Mouse (Mus musculus) right cerebral cortex, adult 2 months (tissue): ENCODE measurements around the gene Pth1r.
"Not testable (repeated sequence)": the region's sequence is repeated elsewhere in the genome, so short reads cannot be mapped to it uniquely, and the experiment has no call there.

Experiments used
- DNase-seq, 2 experiments: peaks; one replicate each; pipeline ENCODE4 v3.0.0; 2021 to 2022; ENCODE audit warnings: low spot score in 2 of 2

The Pth1r gene

GRCm38 (mm10) chr9:110683574-110684099 lies 63.3 kb downstream of the Pth1r start:
- no peak for DNase-seq

DNA sequence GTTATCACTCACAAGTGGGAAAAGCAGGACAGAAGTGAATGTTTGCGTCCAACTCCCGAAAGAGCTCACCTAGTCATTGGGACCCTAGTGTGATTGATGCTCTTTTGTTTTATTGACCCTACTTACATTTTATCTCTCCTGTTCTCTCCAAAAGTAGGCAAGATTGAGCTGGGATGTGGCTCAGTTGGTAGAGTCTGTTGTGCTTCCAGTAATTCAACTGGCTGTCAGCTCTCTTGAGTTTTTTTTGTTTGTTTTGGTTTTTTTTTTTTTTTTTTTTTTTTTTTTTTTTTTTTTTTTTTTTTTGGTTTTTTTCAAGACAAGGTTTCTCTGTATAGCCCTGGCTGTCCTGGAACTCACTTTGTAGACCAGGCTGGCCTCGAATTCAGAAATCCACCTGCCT lies 64.2 kb downstream of the Pth1r start:
- not testable (repeated sequence) for DNase-seq

DNA sequence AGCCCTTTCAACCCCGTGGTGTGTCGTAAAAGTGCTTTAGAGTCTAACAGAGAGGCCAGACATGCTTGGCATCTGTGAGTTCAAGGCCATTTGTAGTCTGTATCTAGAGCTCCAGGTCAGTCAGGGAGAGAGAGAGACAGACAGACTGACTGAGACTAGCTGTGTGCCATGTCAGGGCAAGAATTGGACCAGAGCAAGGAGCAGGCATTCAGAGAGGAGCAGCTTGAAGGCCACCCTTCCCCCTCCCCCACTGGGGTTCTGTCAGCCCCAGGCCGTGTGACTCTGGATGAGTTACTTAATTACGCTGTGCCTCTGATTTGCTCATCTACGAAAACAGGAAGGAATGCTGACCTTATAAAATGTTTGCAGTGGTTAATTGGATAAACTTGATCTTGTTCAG lies 64.7 kb downstream of the Pth1r start:
- no peak for DNase-seq

- DNase-seq: peak; percentile 41 to 44
Measured at GRCm38 (mm10) chr9:110681817-110682216, 65.1 kb downstream of the Pth1r start.

DNA sequence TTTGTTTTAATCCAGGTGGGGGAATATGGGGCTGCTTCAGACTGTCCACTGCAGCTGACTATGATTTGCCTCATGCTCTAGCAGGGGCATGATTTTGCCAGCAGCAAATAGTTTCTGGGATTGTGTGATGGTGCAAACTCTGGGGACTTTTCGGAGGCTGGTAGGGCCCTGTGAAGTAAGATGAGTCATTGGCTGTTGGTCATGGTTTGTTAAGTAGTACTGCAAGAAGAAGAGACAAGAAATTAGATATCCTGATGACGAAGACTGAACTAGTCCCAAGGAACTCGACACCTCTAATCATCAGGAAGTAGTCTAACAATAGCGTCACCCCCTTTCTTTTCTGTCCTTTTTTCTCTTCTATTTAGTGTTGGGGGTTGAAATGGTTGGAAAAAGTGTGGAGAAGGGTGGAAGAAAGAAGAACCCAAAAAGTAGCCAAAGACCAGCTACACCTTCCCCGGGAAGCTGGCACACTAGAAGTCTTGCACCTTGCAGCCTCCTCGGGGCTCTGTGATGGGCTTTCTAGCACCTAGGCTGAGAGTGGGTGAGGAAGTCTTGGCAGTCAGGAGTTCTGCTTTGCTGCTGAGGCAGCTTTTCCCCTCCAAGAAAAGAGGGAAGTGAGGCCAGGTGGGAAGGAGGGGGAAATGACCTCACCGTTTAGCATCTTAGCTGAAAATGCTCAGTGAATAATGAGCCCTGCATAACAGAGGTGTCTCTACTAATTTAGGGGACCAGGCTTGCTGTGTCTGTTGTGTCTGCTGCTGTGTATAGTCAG lies 66.0 kb downstream of the Pth1r start:
- peak in 1 of 2 experiments; percentile 36 for DNase-seq

GRCm38 (mm10) chr9:110678886-110679285 lies 68.1 kb downstream of the Pth1r start:
- no peak for DNase-seq

DNA sequence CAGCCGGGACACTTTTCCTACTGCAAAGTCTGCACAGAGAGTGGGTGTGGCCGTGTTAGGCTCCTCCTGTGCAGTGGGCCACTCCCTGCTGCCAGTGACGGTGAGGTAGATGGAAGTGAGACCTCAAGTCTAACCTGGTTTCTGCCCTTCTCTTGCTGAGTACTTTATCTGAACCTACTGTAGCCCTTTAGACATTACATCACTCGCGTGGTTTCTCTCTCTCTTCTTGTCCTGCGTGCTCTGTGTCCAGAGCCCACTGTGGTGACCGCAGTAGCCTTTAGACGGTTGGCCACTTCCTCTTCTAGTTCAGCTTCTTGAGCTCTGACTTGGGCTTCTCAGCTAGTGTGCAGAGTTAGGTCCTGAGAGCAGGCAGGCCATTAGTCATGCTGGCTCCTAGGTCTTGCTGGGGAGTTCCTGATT lies 70.4 kb downstream of the Pth1r start:
- DNase-seq: no peak

DNA sequence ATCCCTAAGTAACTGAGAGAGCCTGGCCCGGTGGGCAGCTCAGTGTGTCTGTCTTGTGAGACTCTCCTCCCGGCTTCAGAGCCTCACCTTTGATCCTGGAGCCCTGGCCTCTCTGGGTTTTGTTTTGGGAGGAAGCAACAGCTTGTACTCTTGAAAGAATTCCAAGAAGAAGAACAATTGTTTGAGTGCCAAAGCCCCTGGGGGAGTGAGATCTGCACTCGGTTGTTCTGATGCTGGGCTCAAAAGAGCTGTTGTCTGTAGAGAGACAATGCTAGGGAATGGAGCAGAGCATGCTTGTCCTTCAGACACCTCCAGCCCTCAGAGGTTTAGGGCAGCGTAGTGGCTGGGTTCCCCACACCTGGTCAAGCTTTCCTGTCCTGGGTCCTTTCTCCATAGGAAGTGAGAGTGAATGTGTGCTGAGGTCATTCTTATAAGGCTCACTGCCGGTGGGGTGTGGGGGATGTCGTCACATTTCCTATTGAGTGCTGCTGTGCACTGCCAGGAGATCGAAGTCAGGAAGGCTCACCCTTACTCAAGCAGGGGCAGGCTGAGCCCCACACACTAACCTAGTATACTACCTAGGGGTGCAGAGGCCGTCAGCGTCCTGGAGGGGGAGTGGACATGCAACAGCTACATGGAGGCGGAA lies 73.7 kb downstream of the Pth1r start:
- no peak for DNase-seq

- DNase-seq: peak in 1 of 2 experiments; percentile 38
Measured at GRCm38 (mm10) chr9:110672462-110673106, 74.4 kb downstream of the Pth1r start.
